Comparison of ENCODE assay signal across 11 mouse cellular contexts in genomic region chr16:76762619-76763283, GRCm38 (mm10).
A peak's percentile ranks its signal among the peaks of the same experiment; 100 is the strongest.
DNase-seq lines count a peak whose midpoint lies in the region; ATAC-seq and TF ChIP-seq lines count a peak whose summit lies in the region.
"Had no signal": no experiment of that assay in that cellular context is flagged by ENCODE, and none has a peak within 500 bp of the region (broad histone marks: within the 10 kb centered on the region; RNA-seq: fewer than 3 reads in every experiment).

No protein-coding gene starts in this region.

- no peaks in the 10 kb centered on the region for H3K27me3 ChIP-seq in heart, embryonic 12.5 days (replicated peaks)
- no peaks in the 10 kb centered on the region for H3K27me3 ChIP-seq in liver, embryonic 16.5 days (ENCODE audit: control insufficient read depth, insufficient read depth, low read depth, low read length)
- H3K27me3 ChIP-seq: lung, embryonic 15.5 days had no signal

- intact Hi-C loops in left cerebral cortex, adult 2 months (cut with DNase I), result no loop called here

- no peak for TF ChIP-seq CTCF in embryonic fibroblast, embryonic 13.5 days (IDR thresholded peaks at IDR 0.05; ENCODE audit: borderline replicate concordance, insufficient read depth, low read length)
- TF ChIP-seq CTCF in left cerebral cortex, adult 2 months (IDR thresholded peaks at IDR 0.05), result no peak

- no peak for ATAC-seq in heart, embryonic 12.5 days (ENCODE audit: insufficient number of reproducible peaks, low FRiP score)
- peak; percentile 62 for ATAC-seq in liver, embryonic 16.5 days (ENCODE audit: low read depth)
- no peak for ATAC-seq in erythroblast, adult 5-6 weeks (replicated peaks; ENCODE audit: low FRiP score, poor library complexity, severe bottlenecking)
- no peak for ATAC-seq in megakaryocyte-erythroid progenitor cell, adult 5-6 weeks (replicated peaks; ENCODE audit: low FRiP score, low TSS enrichment, poor library complexity, severe bottlenecking)

- no peak overlapping the region for H3K4me3 ChIP-seq in heart, embryonic 12.5 days
- H3K4me3 ChIP-seq in embryonic fibroblast, embryonic 13.5 days (ENCODE audit: insufficient read depth, low read length), result no peak overlapping the region
- no peak overlapping the region for H3K4me3 ChIP-seq in liver, embryonic 16.5 days (ENCODE audit: low read depth, low read length)
- no peak overlapping the region for H3K4me3 ChIP-seq in left cerebral cortex, adult 2 months
- H3K4me3 ChIP-seq: lung, embryonic 15.5 days had no signal

- no peak for TF ChIP-seq POLR2A in embryonic fibroblast, embryonic 13.5 days (IDR thresholded peaks at IDR 0.05; ENCODE audit: low read depth, low read length)

- H3K27ac ChIP-seq in heart, embryonic 12.5 days (ENCODE audit: poor library complexity, severe bottlenecking), result no peak overlapping the region
- H3K27ac ChIP-seq in embryonic fibroblast, embryonic 13.5 days (ENCODE audit: insufficient read depth, low read length), result peak overlapping the region; percentile 6; the same call in 1 of the 2 replicates
- no peak overlapping the region for H3K27ac ChIP-seq in liver, embryonic 16.5 days (ENCODE audit: low read length)
- H3K27ac ChIP-seq in left cerebral cortex, adult 2 months, result no peak overlapping the region
- H3K27ac ChIP-seq: lung, embryonic 15.5 days had no signal

- H3K9me3 ChIP-seq in heart, embryonic 12.5 days (replicated peaks), result no peaks in the 10 kb centered on the region
- H3K9me3 ChIP-seq in liver, embryonic 16.5 days (replicated peaks; ENCODE audit: control insufficient read depth, low read length), result no peaks in the 10 kb centered on the region
- H3K9me3 ChIP-seq: lung, embryonic 15.5 days had no signal

- no peaks in the 10 kb centered on the region for H3K36me3 ChIP-seq in heart, embryonic 12.5 days
- H3K36me3 ChIP-seq in liver, embryonic 16.5 days (ENCODE audit: control insufficient read depth, insufficient read depth), result no peaks in the 10 kb centered on the region
- H3K36me3 ChIP-seq: lung, embryonic 15.5 days had no signal

- H3K4me2 ChIP-seq in heart, embryonic 12.5 days, result no peak overlapping the region
- H3K4me2 ChIP-seq in liver, embryonic 16.5 days (ENCODE audit: low read depth, low read length), result no peak overlapping the region
- H3K4me2 ChIP-seq: lung, embryonic 15.5 days had no signal

- DNase-seq in heart, adult 8-10 months (ENCODE audit: low spot score), result peak; percentile 54
- peak; percentile 32 for DNase-seq in ES-CJ7 (ENCODE audit: low read depth, low spot score)
- no peak for DNase-seq in left cerebral cortex, adult 2 months (ENCODE audit: extremely low spot score in 1 of 2, low spot score in 2 of 2)
- DNase-seq: cerebellum, adult 9-10 months; right cerebral cortex, postnatal 4 days had no signal

- WGBS in heart, embryonic 12.5 days, result 31% methylated on average over 8 of the region's 8 CpGs
- WGBS in liver, embryonic 16.5 days (ENCODE audit: insufficient replicate concordance), result 6% methylated on average over 8 of the region's 8 CpGs

- no peak overlapping the region for H3K9ac ChIP-seq in heart, embryonic 12.5 days
- H3K9ac ChIP-seq in liver, embryonic 16.5 days (ENCODE audit: low read depth, low read length), result no peak overlapping the region
- H3K9ac ChIP-seq: lung, embryonic 15.5 days had no signal

- 0 out of 2 replicates have a peak, but pooled peaks cover 2% of the 10 kb centered on the region for H3K4me1 ChIP-seq in heart, embryonic 12.5 days (replicated peaks)
- peaks cover 5% of the 10 kb centered on the region; the same call in 1 of the 2 replicates for H3K4me1 ChIP-seq in embryonic fibroblast, embryonic 13.5 days (ENCODE audit: control insufficient read depth, insufficient read depth, low read length)
- no peaks in the 10 kb centered on the region; the same call in 1 of the 2 replicates for H3K4me1 ChIP-seq in liver, embryonic 16.5 days (ENCODE audit: control insufficient read depth, low read depth, low read length)

Comparison
In these comparisons a context has a peak if more than half of its experiments do, and no peak if none do; other contexts are left out.
1. DNase-seq: peak in heart, adult 8-10 months (single experiment) and ES-CJ7 (single experiment); none in left cerebral cortex, adult 2 months (0 of 2).